Mouse (Mus musculus): ENCODE results near the gene Gm9745. TPM values are rescaled to one million over a fixed set of nuclear protein-coding genes. Genes with fewer than 3 reads are reported as not detected.
"Not testable (repeated sequence)": the region's sequence is repeated elsewhere in the genome, so short reads cannot be mapped to it uniquely, and the experiment has no call there.

Gm9745 gene
- polyA plus RNA-seq (2015; fragmentation: Nextera tagmentation; extraction: Ambion mirVana) = not detected in 2 replicates

- not testable (repeated sequence) for H3K4me1 ChIP-seq (ENCODE audit: control insufficient read depth, insufficient read depth, low read length); H3K4me2 ChIP-seq (ENCODE audit: low read depth, low read length); H3K27ac ChIP-seq (ENCODE audit: low read length); H3K36me3 ChIP-seq (ENCODE audit: control insufficient read depth, insufficient read depth); H3K9me3 ChIP-seq (replicated peaks; ENCODE audit: control insufficient read depth, low read length); H3K27me3 ChIP-seq (ENCODE audit: control insufficient read depth, insufficient read depth, low read length); H3K9ac ChIP-seq (ENCODE audit: low read length); ATAC-seq (replicated peaks; ENCODE audit: extremely low read depth, insufficient read depth, low FRiP score); H3K4me3 ChIP-seq (ENCODE audit: low read length)
Observed at GRCm38 (mm10) chr13:8948131-8948530, at the start of gene Gm9745. TSS of gene Gm9745 (minus strand) at chr13:8948231.

GRCm38 (mm10) chr13:8997221-8997620, 49.2 kb upstream of the Gm9745 start:
- H3K27ac ChIP-seq (ENCODE audit: low read length); ATAC-seq (replicated peaks; ENCODE audit: extremely low read depth, insufficient read depth, low FRiP score); H3K4me2 ChIP-seq (ENCODE audit: low read depth, low read length); H3K9ac ChIP-seq (ENCODE audit: low read length); H3K4me3 ChIP-seq (ENCODE audit: low read length); H3K9me3 ChIP-seq (replicated peaks; ENCODE audit: control insufficient read depth, low read length); H3K27me3 ChIP-seq (ENCODE audit: control insufficient read depth, insufficient read depth, low read length); H3K36me3 ChIP-seq (ENCODE audit: control insufficient read depth, insufficient read depth): not testable (repeated sequence)
- peaks cover 12% of the 10 kb centered on the region for H3K4me1 ChIP-seq (ENCODE audit: control insufficient read depth, insufficient read depth, low read length)
- 75% methylated on average over 5 of the region's 5 CpGs for WGBS

GRCm38 (mm10) chr13:8995990-8996786, 48.2 kb upstream of the Gm9745 start, which contains the start of gene Gtpbp4:
TSS of gene Gtpbp4 (minus strand) at chr13:8996083.
- H3K27me3 ChIP-seq (ENCODE audit: control insufficient read depth, insufficient read depth, low read length) = no peaks in the 10 kb centered on the region
- ATAC-seq (replicated peaks; ENCODE audit: extremely low read depth, insufficient read depth, low FRiP score) = peak; percentile 98
- peak within 1 kb of the TSS; percentile 96 for H3K27ac ChIP-seq (ENCODE audit: low read length)
- under 1% methylated on average over 51 of the region's 51 CpGs for WGBS
- H3K4me3 ChIP-seq (ENCODE audit: low read length) = peak within 1 kb of the TSS; percentile 89
- peak within 1 kb of the TSS; percentile 91 for H3K4me2 ChIP-seq (ENCODE audit: low read depth, low read length)
- H3K4me1 ChIP-seq (ENCODE audit: control insufficient read depth, insufficient read depth, low read length) = peaks cover 12% of the 10 kb centered on the region
- peaks cover 6% of the 10 kb centered on the region for H3K36me3 ChIP-seq (ENCODE audit: control insufficient read depth, insufficient read depth)
- H3K9me3 ChIP-seq (replicated peaks; ENCODE audit: control insufficient read depth, low read length) = no peaks in the 10 kb centered on the region
- peak within 1 kb of the TSS; percentile 99 for H3K9ac ChIP-seq (ENCODE audit: low read length)

- no peaks in the 10 kb centered on the region for H3K9me3 ChIP-seq (replicated peaks; ENCODE audit: control insufficient read depth, low read length)
- H3K4me3 ChIP-seq (ENCODE audit: low read length) = peak overlapping the region; percentile 89
- 0 out of 2 replicates have a peak, but pooled peaks have one; percentile 15 for ATAC-seq (replicated peaks; ENCODE audit: extremely low read depth, insufficient read depth, low FRiP score)
- H3K4me1 ChIP-seq (ENCODE audit: control insufficient read depth, insufficient read depth, low read length) = peaks cover 12% of the 10 kb centered on the region
- H3K9ac ChIP-seq (ENCODE audit: low read length) = peak overlapping the region; percentile 86
- peaks cover 10% of the 10 kb centered on the region for H3K36me3 ChIP-seq (ENCODE audit: control insufficient read depth, insufficient read depth)
- H3K27me3 ChIP-seq (ENCODE audit: control insufficient read depth, insufficient read depth, low read length) = no peaks in the 10 kb centered on the region
- WGBS = 2% methylated on average over 33 of the region's 33 CpGs
- H3K4me2 ChIP-seq (ENCODE audit: low read depth, low read length) = peak overlapping the region; percentile 91
- peak overlapping the region; percentile 56 for H3K27ac ChIP-seq (ENCODE audit: low read length)
Observed at GRCm38 (mm10) chr13:8995159-8995989, 47.3 kb upstream of the Gm9745 start.

- Histone ChIP-seq H3K9ac (ENCODE audit: low read length) (no peak overlapping the region), H3K4me2 (ENCODE audit: low read depth, low read length) (no peak overlapping the region), H3K27ac (ENCODE audit: low read length) (no peak overlapping the region), H3K36me3 (ENCODE audit: control insufficient read depth, insufficient read depth) (peaks cover 25% of the 10 kb centered on the region), H3K9me3 (replicated peaks; ENCODE audit: control insufficient read depth, low read length) (no peaks in the 10 kb centered on the region), H3K27me3 (ENCODE audit: control insufficient read depth, insufficient read depth, low read length) (no peaks in the 10 kb centered on the region), H3K4me3 (ENCODE audit: low read length) (no peak overlapping the region), H3K4me1 (ENCODE audit: control insufficient read depth, insufficient read depth, low read length) (peaks cover 12% of the 10 kb centered on the region)
- ATAC-seq (replicated peaks; ENCODE audit: extremely low read depth, insufficient read depth, low FRiP score) = no peak
- WGBS = 91% methylated on average over 6 of the region's 6 CpGs
Observed at GRCm38 (mm10) chr13:8992231-8992630, 44.2 kb upstream of the Gm9745 start.

- Histone ChIP-seq H3K9me3 (replicated peaks; ENCODE audit: control insufficient read depth, low read length) (no peaks in the 10 kb centered on the region), H3K36me3 (ENCODE audit: control insufficient read depth, insufficient read depth) (peaks cover 72% of the 10 kb centered on the region), H3K4me3 (ENCODE audit: low read length) (no peak overlapping the region), H3K4me2 (ENCODE audit: low read depth, low read length) (no peak overlapping the region), H3K27ac (ENCODE audit: low read length) (no peak overlapping the region), H3K9ac (ENCODE audit: low read length) (no peak overlapping the region), H3K27me3 (ENCODE audit: control insufficient read depth, insufficient read depth, low read length) (no peaks in the 10 kb centered on the region), H3K4me1 (ENCODE audit: control insufficient read depth, insufficient read depth, low read length) (no peaks in the 10 kb centered on the region)
- no peak for ATAC-seq (replicated peaks; ENCODE audit: extremely low read depth, insufficient read depth, low FRiP score)
- 88% methylated on average over 3 of the region's 3 CpGs for WGBS
Observed at GRCm38 (mm10) chr13:8972972-8973371, 24.9 kb upstream of the Gm9745 start.

- Histone ChIP-seq H3K9me3 (replicated peaks; ENCODE audit: control insufficient read depth, low read length) (no peaks in the 10 kb centered on the region), H3K4me2 (ENCODE audit: low read depth, low read length) (no peak overlapping the region), H3K4me1 (ENCODE audit: control insufficient read depth, insufficient read depth, low read length) (no peaks in the 10 kb centered on the region), H3K27me3 (ENCODE audit: control insufficient read depth, insufficient read depth, low read length) (no peaks in the 10 kb centered on the region), H3K27ac (ENCODE audit: low read length) (no peak overlapping the region), H3K9ac (ENCODE audit: low read length) (no peak overlapping the region), H3K36me3 (ENCODE audit: control insufficient read depth, insufficient read depth) (peaks cover 73% of the 10 kb centered on the region), H3K4me3 (ENCODE audit: low read length) (no peak overlapping the region)
- ATAC-seq (replicated peaks; ENCODE audit: extremely low read depth, insufficient read depth, low FRiP score) = no peak
Observed at GRCm38 (mm10) chr13:8972369-8972768, 24.3 kb upstream of the Gm9745 start.

GRCm38 (mm10) chr13:8967742-8968141, 19.7 kb upstream of the Gm9745 start:
- peaks cover 32% of the 10 kb centered on the region for H3K36me3 ChIP-seq (ENCODE audit: control insufficient read depth, insufficient read depth)
- H3K4me3 ChIP-seq (ENCODE audit: low read length) = no peak overlapping the region
- H3K27me3 ChIP-seq (ENCODE audit: control insufficient read depth, insufficient read depth, low read length) = no peaks in the 10 kb centered on the region
- H3K9ac ChIP-seq (ENCODE audit: low read length) = no peak overlapping the region
- ATAC-seq (replicated peaks; ENCODE audit: extremely low read depth, insufficient read depth, low FRiP score) = no peak
- H3K9me3 ChIP-seq (replicated peaks; ENCODE audit: control insufficient read depth, low read length) = peaks cover 4% of the 10 kb centered on the region; the same call in 1 of the 2 replicates
- no peak overlapping the region for H3K4me2 ChIP-seq (ENCODE audit: low read depth, low read length)
- H3K4me1 ChIP-seq (ENCODE audit: control insufficient read depth, insufficient read depth, low read length) = no peaks in the 10 kb centered on the region
- WGBS = 90% methylated on average over 8 of the region's 8 CpGs
- H3K27ac ChIP-seq (ENCODE audit: low read length) = no peak overlapping the region

- H3K4me2 ChIP-seq (ENCODE audit: low read depth, low read length) = no peak overlapping the region
- H3K36me3 ChIP-seq (ENCODE audit: control insufficient read depth, insufficient read depth) = peaks cover 17% of the 10 kb centered on the region
- H3K4me3 ChIP-seq (ENCODE audit: low read length) = no peak overlapping the region
- no peak overlapping the region for H3K9ac ChIP-seq (ENCODE audit: low read length)
- no peaks in the 10 kb centered on the region for H3K27me3 ChIP-seq (ENCODE audit: control insufficient read depth, insufficient read depth, low read length)
- H3K27ac ChIP-seq (ENCODE audit: low read length) = no peak overlapping the region
- no peak for ATAC-seq (replicated peaks; ENCODE audit: extremely low read depth, insufficient read depth, low FRiP score)
- peaks cover 4% of the 10 kb centered on the region; the same call in 1 of the 2 replicates for H3K9me3 ChIP-seq (replicated peaks; ENCODE audit: control insufficient read depth, low read length)
- 87% methylated on average over 5 of the region's 5 CpGs for WGBS
- H3K4me1 ChIP-seq (ENCODE audit: control insufficient read depth, insufficient read depth, low read length) = peaks cover 9% of the 10 kb centered on the region
Observed at GRCm38 (mm10) chr13:8965224-8965623, 17.2 kb upstream of the Gm9745 start.
